Mouse (Mus musculus) liver (tissue): Measurements from ENCODE around the gene Pfkfb3.
"Not testable (repeated sequence)": the region's sequence is repeated elsewhere in the genome, so short reads cannot be mapped to it uniquely, and the experiment has no call there.

Experiments used
- DNase-seq: peaks from one replicate; pipeline ENCODE4 v3.0.0-alpha.2; 2020; ENCODE audit warnings: mixed read lengths

Gene Pfkfb3

GRCm38 (mm10) chr2:11547609-11548008 is 6.3 kb downstream of the Pfkfb3 start:
- DNase-seq: peak; percentile 26

GRCm38 (mm10) chr2:11546091-11546490 is 7.8 kb downstream of the Pfkfb3 start:
- no peak for DNase-seq

GRCm38 (mm10) chr2:11545380-11545779 is 8.5 kb downstream of the Pfkfb3 start:
- DNase-seq: no peak

GRCm38 (mm10) chr2:11544342-11544741 is 9.5 kb downstream of the Pfkfb3 start:
- DNase-seq: no peak

GRCm38 (mm10) chr2:11543158-11543557 is 10.7 kb downstream of the Pfkfb3 start:
- no peak for DNase-seq

- peak; percentile 61 for DNase-seq
Measured at GRCm38 (mm10) chr2:11542640-11543039, 11.2 kb downstream of the Pfkfb3 start.

- DNase-seq: no peak
Measured at GRCm38 (mm10) chr2:11542121-11542520, 11.8 kb downstream of the Pfkfb3 start.

- DNase-seq: not testable (repeated sequence)
Measured at GRCm38 (mm10) chr2:11541528-11541927, 12.3 kb downstream of the Pfkfb3 start.

GRCm38 (mm10) chr2:11535966-11536365 is 17.9 kb downstream of the Pfkfb3 start:
- no peak for DNase-seq

GRCm38 (mm10) chr2:11535412-11535928 is 18.4 kb downstream of the Pfkfb3 start:
- peak; percentile 90 for DNase-seq

GRCm38 (mm10) chr2:11534826-11535225 is 19.1 kb downstream of the Pfkfb3 start:
- DNase-seq: no peak

GRCm38 (mm10) chr2:11530101-11530500 is 23.8 kb downstream of the Pfkfb3 start:
- no peak for DNase-seq

GRCm38 (mm10) chr2:11526063-11526462 is 27.8 kb downstream of the Pfkfb3 start:
- no peak for DNase-seq

- no peak for DNase-seq
Measured at GRCm38 (mm10) chr2:11524736-11525135, 29.1 kb downstream of the Pfkfb3 start.

- no peak for DNase-seq
Measured at GRCm38 (mm10) chr2:11521758-11522157, 32.1 kb downstream of the Pfkfb3 start.

- no peak for DNase-seq
Measured at GRCm38 (mm10) chr2:11520786-11521185, 33.1 kb downstream of the Pfkfb3 start.

GRCm38 (mm10) chr2:11515828-11516227 is 38.0 kb downstream of the Pfkfb3 start:
- no peak for DNase-seq

- DNase-seq: peak; percentile 28
Measured at GRCm38 (mm10) chr2:11513057-11513967, 40.6 kb downstream of the Pfkfb3 start.

GRCm38 (mm10) chr2:11512127-11512526 is 41.8 kb downstream of the Pfkfb3 start:
- no peak for DNase-seq

GRCm38 (mm10) chr2:11503736-11504135 is 50.1 kb downstream of the Pfkfb3 start:
- no peak for DNase-seq

GRCm38 (mm10) chr2:11502901-11503431 is 50.9 kb downstream of the Pfkfb3 start:
- DNase-seq: peak; percentile 71

GRCm38 (mm10) chr2:11502255-11502765 is 51.6 kb downstream of the Pfkfb3 start:
- DNase-seq: no peak

- peak; percentile 84 for DNase-seq
Measured at GRCm38 (mm10) chr2:11501301-11502254, 52.3 kb downstream of the Pfkfb3 start.
